Mouse (Mus musculus) midbrain, embryonic 11.5 days (tissue): Measurements from ENCODE around the gene Enpp3. TPM values are rescaled to one million over a fixed set of nuclear protein-coding genes. Genes with fewer than 3 reads are reported as not detected.

ENCODE experiments used
- ATAC-seq: fragments of 200-750 bp; cut with Nextera tagmentation; 2 replicates; pipeline ENCODE4 v1.8.0; 2017; ENCODE audit warnings: moderate TSS enrichment, moderate library complexity; ENCODE audit not compliant: low FRiP score
- DNase-seq: peaks from one replicate; pipeline ENCODE4 v3.0.0; 2015; ENCODE audit warnings: low spot score; ENCODE audit errors: missing footprints
- H3K27ac ChIP-seq: fragments of 300-500 bp; sonication (generic); 2 replicates; pipeline ENCODE4 v1.5.1; 2014; ENCODE audit warnings: low read depth, low read length
- H3K27me3 ChIP-seq: fragments of 300-500 bp; sonication (generic); 2 replicates; pipeline ENCODE4 v1.6.1; 2014; ENCODE audit warnings: mild to moderate bottlenecking, low read length, moderate library complexity, mixed read lengths; ENCODE audit not compliant: control insufficient read depth, insufficient read depth
- H3K36me3 ChIP-seq: fragments of 300-500 bp; sonication (generic); 2 replicates; pipeline ENCODE4 v1.6.1; 2014; ENCODE audit warnings: mild to moderate bottlenecking, low read length, moderate library complexity, mixed read lengths; ENCODE audit not compliant: control insufficient read depth, insufficient read depth
- H3K4me1 ChIP-seq: fragments of 300-500 bp; sonication (generic); 2 replicates; pipeline ENCODE4 v1.6.1; 2014; ENCODE audit warnings: low read length; ENCODE audit not compliant: control insufficient read depth, insufficient read depth
- H3K4me2 ChIP-seq: fragments of 300-500 bp; sonication (generic); 2 replicates; pipeline ENCODE4 v1.6.1; 2014; ENCODE audit warnings: mild to moderate bottlenecking, moderate library complexity
- H3K4me3 ChIP-seq: fragments of 300-500 bp; sonication (generic); 2 replicates; pipeline ENCODE4 v1.5.1; 2014; ENCODE audit warnings: low read depth, low read length
- H3K9ac ChIP-seq: fragments of 300-500 bp; sonication (generic); 2 replicates; pipeline ENCODE4 v1.6.1; 2014; ENCODE audit warnings: low read length
- H3K9me3 ChIP-seq: fragments of 300-500 bp; sonication (generic); 2 replicates; pipeline ENCODE4 v1.6.1; 2016; ENCODE audit warnings: low read length; ENCODE audit not compliant: control insufficient read depth
- WGBS: fragments of 180-500 bp; shearing (Covaris S2); extraction: QIAGEN DNeasy Blood & Tissue Kit; methylation state at CpG from one replicate; pipeline ENCODE4 v1.1.7; 2014; 5-methylcytosine and 5-hydroxymethylcytosine counted together
- polyA plus RNA-seq: library from polyadenylated mRNA; unstranded; fragments of >200 nt; fragmentation: Nextera tagmentation; extraction: Ambion mirVana; gene quantifications from 2 replicates; pipeline ENCODE4 v1.2.1, GENCODE M21; 2014

The Enpp3 gene
- polyA plus RNA-seq, 1 experiment from 2014 or later: 8.9 TPM

- Histone ChIP-seq H3K9me3 (no peaks in the 10 kb centered on the region), H3K27ac (no peak overlapping the region), H3K4me1 (no peaks in the 10 kb centered on the region), H3K27me3 (no peaks in the 10 kb centered on the region), H3K4me2 (no peak overlapping the region), H3K4me3 (no peak overlapping the region), H3K36me3 (no peaks in the 10 kb centered on the region), H3K9ac (no peak overlapping the region)
- DNase-seq (no peak), ATAC-seq (no peak)
- 97% methylated on average over 3 of the region's 3 CpGs for WGBS
Measured at GRCm38 (mm10) chr10:24763257-24763656, 79.4 kb downstream of the Enpp3 start.

GRCm38 (mm10) chr10:24758326-24758915 is 84.2 kb downstream of the Enpp3 start:
- H3K36me3 ChIP-seq: no peaks in the 10 kb centered on the region
- DNase-seq: no peak
- H3K27me3 ChIP-seq: no peaks in the 10 kb centered on the region
- no peak overlapping the region for H3K4me2 ChIP-seq
- no peak for ATAC-seq
- H3K4me3 ChIP-seq: no peak overlapping the region
- H3K4me1 ChIP-seq: no peaks in the 10 kb centered on the region; the same call in 1 of the 2 replicates
- no peak overlapping the region for H3K27ac ChIP-seq
- WGBS: 74% methylated on average over 8 of the region's 8 CpGs
- no peak overlapping the region for H3K9ac ChIP-seq
- no peaks in the 10 kb centered on the region for H3K9me3 ChIP-seq

- no peak overlapping the region for H3K4me3 ChIP-seq
- H3K27me3 ChIP-seq: no peaks in the 10 kb centered on the region
- 58% methylated on average over 9 of the region's 9 CpGs for WGBS
- peak overlapping the region; percentile 27; the same call in 1 of the 2 replicates for H3K4me2 ChIP-seq
- H3K4me1 ChIP-seq: no peaks in the 10 kb centered on the region; the same call in 1 of the 2 replicates
- no peaks in the 10 kb centered on the region for H3K36me3 ChIP-seq
- H3K9ac ChIP-seq: no peak overlapping the region
- DNase-seq: no peak
- H3K27ac ChIP-seq: no peak overlapping the region
- no peaks in the 10 kb centered on the region for H3K9me3 ChIP-seq
- no peak for ATAC-seq
Measured at GRCm38 (mm10) chr10:24754874-24755540, 87.6 kb downstream of the Enpp3 start.

- no peak overlapping the region for H3K27ac ChIP-seq
- peak overlapping the region; percentile 12; the same call in 1 of the 2 replicates for H3K4me3 ChIP-seq
- H3K4me2 ChIP-seq: peak overlapping the region; percentile 27; the same call in 1 of the 2 replicates
- 49% methylated on average over 11 of the region's 11 CpGs for WGBS
- DNase-seq: peak; percentile 86
- H3K9ac ChIP-seq: no peak overlapping the region
- H3K4me1 ChIP-seq: no peaks in the 10 kb centered on the region; the same call in 1 of the 2 replicates
- no peaks in the 10 kb centered on the region for H3K27me3 ChIP-seq
- H3K9me3 ChIP-seq: no peaks in the 10 kb centered on the region
- ATAC-seq: 0 out of 2 replicates have a peak, but pooled peaks have one; percentile 38
- H3K36me3 ChIP-seq: no peaks in the 10 kb centered on the region
Measured at GRCm38 (mm10) chr10:24754251-24754835, 88.3 kb downstream of the Enpp3 start.

- no peak overlapping the region for H3K9ac ChIP-seq
- H3K4me1 ChIP-seq: no peaks in the 10 kb centered on the region; the same call in 1 of the 2 replicates
- H3K27ac ChIP-seq: no peak overlapping the region
- no peaks in the 10 kb centered on the region for H3K36me3 ChIP-seq
- H3K4me2 ChIP-seq: no peak overlapping the region; the same call in 1 of the 2 replicates
- H3K4me3 ChIP-seq: no peak overlapping the region
- no peak for ATAC-seq
- H3K27me3 ChIP-seq: no peaks in the 10 kb centered on the region
- no peaks in the 10 kb centered on the region for H3K9me3 ChIP-seq
- WGBS: 78% methylated on average over 16 of the region's 16 CpGs
- DNase-seq: no peak
Measured at GRCm38 (mm10) chr10:24753536-24754250, 88.9 kb downstream of the Enpp3 start.

GRCm38 (mm10) chr10:24742950-24743487 is 99.6 kb downstream of the Enpp3 start:
- 86% methylated on average over 12 of the region's 13 CpGs for WGBS
- Histone ChIP-seq H3K9ac (no peak overlapping the region), H3K4me2 (no peak overlapping the region), H3K9me3 (no peaks in the 10 kb centered on the region), H3K4me3 (no peak overlapping the region), H3K36me3 (no peaks in the 10 kb centered on the region), H3K4me1 (no peaks in the 10 kb centered on the region), H3K27me3 (no peaks in the 10 kb centered on the region), H3K27ac (no peak overlapping the region)
- DNase-seq: no peak
- no peak for ATAC-seq

- Histone ChIP-seq H3K4me1 (no peaks in the 10 kb centered on the region), H3K9ac (no peak overlapping the region), H3K36me3 (no peaks in the 10 kb centered on the region), H3K27me3 (no peaks in the 10 kb centered on the region), H3K4me3 (no peak overlapping the region), H3K9me3 (no peaks in the 10 kb centered on the region), H3K4me2 (no peak overlapping the region), H3K27ac (no peak overlapping the region)
- peak; percentile 59; the same call in 1 of the 2 replicates for ATAC-seq
- 71% methylated on average over 7 of the region's 7 CpGs for WGBS
- no peak for DNase-seq
Measured at GRCm38 (mm10) chr10:24741229-24742198, 101.1 kb downstream of the Enpp3 start.

GRCm38 (mm10) chr10:24739171-24739570 is 103.5 kb downstream of the Enpp3 start:
- 86% methylated on average over 2 of the region's 2 CpGs for WGBS
- Histone ChIP-seq H3K4me3 (no peak overlapping the region), H3K27me3 (no peaks in the 10 kb centered on the region), H3K4me2 (no peak overlapping the region), H3K27ac (no peak overlapping the region), H3K4me1 (no peaks in the 10 kb centered on the region), H3K9ac (no peak overlapping the region), H3K9me3 (no peaks in the 10 kb centered on the region), H3K36me3 (no peaks in the 10 kb centered on the region)
- DNase-seq (no peak), ATAC-seq (no peak)
